Mouse (Mus musculus) liver, embryonic 15.5 days (tissue): Measurements from ENCODE around the gene Myo1d. TPM values are rescaled to one million over a fixed set of nuclear protein-coding genes. Genes with fewer than 3 reads are reported as not detected.

Source experiments
- ATAC-seq: fragments of 200-750 bp; cut with Nextera tagmentation; 2 replicates; pipeline ENCODE4 v1.8.0; 2017; ENCODE audit warnings: moderate number of reproducible peaks, mild to moderate bottlenecking, moderate library complexity; ENCODE audit not compliant: insufficient read depth
- H3K27ac ChIP-seq: fragments of 300-500 bp; sonication (generic); replicated peaks from 2 replicates; pipeline ENCODE4 v1.5.1; 2015; ENCODE audit warnings: mild to moderate bottlenecking, inconsistent platforms
- H3K27me3 ChIP-seq: fragments of 300-500 bp; sonication (generic); 2 replicates; pipeline ENCODE4 v1.6.1; 2015; ENCODE audit warnings: mild to moderate bottlenecking, inconsistent platforms
- H3K36me3 ChIP-seq: fragments of 300-500 bp; sonication (generic); replicated peaks from 2 replicates; pipeline ENCODE4 v1.6.1; 2015; ENCODE audit warnings: moderate library complexity, mild to moderate bottlenecking, inconsistent platforms
- H3K4me1 ChIP-seq: fragments of 300-500 bp; sonication (generic); replicated peaks from 2 replicates; pipeline ENCODE4 v1.6.1; 2015; ENCODE audit warnings: inconsistent platforms
- H3K4me2 ChIP-seq: fragments of 300-500 bp; sonication (generic); 2 replicates; pipeline ENCODE4 v1.6.1; 2015; ENCODE audit warnings: moderate library complexity, mild to moderate bottlenecking, inconsistent platforms
- H3K4me3 ChIP-seq: fragments of 300-500 bp; sonication (generic); replicated peaks from 2 replicates; pipeline ENCODE4 v1.5.1; 2015; ENCODE audit warnings: mild to moderate bottlenecking, inconsistent platforms
- H3K9ac ChIP-seq: fragments of 300-500 bp; sonication (generic); 2 replicates; pipeline ENCODE4 v1.6.1; 2015; ENCODE audit warnings: moderate library complexity, mild to moderate bottlenecking, inconsistent platforms
- H3K9me3 ChIP-seq: fragments of 300-500 bp; sonication (generic); replicated peaks from 2 replicates; pipeline ENCODE4 v1.6.1; 2016; ENCODE audit warnings: inconsistent platforms
- WGBS: fragments of 180-500 bp; shearing (Covaris S2); methylation state at CpG from one replicate; pipeline ENCODE4 v1.1.7; 2015; ENCODE audit warnings: mixed read lengths; ENCODE audit not compliant: insufficient replicate concordance; 5-methylcytosine and 5-hydroxymethylcytosine counted together
- polyA plus RNA-seq: library from polyadenylated mRNA; unstranded; fragments of >200 nt; fragmentation: Nextera tagmentation; extraction: Ambion mirVana; gene quantifications from 2 replicates; pipeline ENCODE4 v1.2.1, GENCODE M21; 2015

Myo1d gene
- polyA plus RNA-seq, 1 experiment from 2014 or later: 8.6 TPM

DNA sequence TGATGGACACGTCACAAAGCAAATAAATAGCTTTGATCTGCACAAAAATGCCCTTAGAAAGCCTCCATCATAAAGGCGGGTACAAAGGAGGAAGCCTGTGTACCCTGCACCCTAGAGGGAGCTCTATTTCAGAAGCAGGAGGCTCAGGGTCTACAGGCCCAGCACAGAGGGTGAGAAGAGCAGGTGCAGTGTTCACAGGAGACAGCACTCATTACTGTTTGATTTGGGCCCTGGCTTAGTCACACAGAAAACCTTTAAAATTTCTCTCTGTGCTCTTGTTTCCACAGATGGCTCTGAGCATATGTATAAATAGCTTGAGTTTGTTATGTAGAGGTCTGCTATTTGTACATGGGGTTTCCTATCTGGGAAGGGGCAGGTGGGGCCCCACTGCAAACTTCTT, 233.6 kb downstream of the Myo1d start:
- no peaks in the 10 kb centered on the region for H3K36me3 ChIP-seq
- no peaks in the 10 kb centered on the region for H3K4me1 ChIP-seq
- no peak overlapping the region for H3K27ac ChIP-seq
- H3K9me3 ChIP-seq: no peaks in the 10 kb centered on the region
- H3K4me3 ChIP-seq: no peak overlapping the region
- H3K4me2 ChIP-seq: no peak overlapping the region
- ATAC-seq: no peak
- no peaks in the 10 kb centered on the region; the same call in 1 of the 2 replicates for H3K27me3 ChIP-seq
- H3K9ac ChIP-seq: no peak overlapping the region
- WGBS: 54% methylated on average over 2 of the region's 2 CpGs

DNA sequence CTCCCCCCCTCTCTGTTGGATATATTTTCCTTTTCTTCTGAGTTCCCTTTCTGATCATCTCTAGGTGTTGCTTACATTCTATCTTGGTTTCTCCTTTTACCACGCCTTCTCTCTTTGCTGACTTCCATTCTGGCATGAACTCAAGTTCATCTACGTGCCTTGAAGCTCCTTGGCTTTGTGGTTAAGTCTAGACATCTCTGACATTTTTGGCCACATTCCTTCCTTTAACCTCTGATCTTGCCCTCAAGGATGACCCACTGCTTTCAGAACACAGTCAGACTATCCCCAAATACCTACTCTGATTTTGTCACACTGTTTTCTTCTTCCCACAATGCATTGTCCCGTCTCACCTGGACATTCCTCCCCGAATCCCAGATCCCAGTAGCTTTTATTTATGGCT, 240.8 kb downstream of the Myo1d start:
- 46% methylated on average over 4 of the region's 4 CpGs for WGBS
- H3K4me2 ChIP-seq: no peak overlapping the region
- H3K9me3 ChIP-seq: no peaks in the 10 kb centered on the region

DNA sequence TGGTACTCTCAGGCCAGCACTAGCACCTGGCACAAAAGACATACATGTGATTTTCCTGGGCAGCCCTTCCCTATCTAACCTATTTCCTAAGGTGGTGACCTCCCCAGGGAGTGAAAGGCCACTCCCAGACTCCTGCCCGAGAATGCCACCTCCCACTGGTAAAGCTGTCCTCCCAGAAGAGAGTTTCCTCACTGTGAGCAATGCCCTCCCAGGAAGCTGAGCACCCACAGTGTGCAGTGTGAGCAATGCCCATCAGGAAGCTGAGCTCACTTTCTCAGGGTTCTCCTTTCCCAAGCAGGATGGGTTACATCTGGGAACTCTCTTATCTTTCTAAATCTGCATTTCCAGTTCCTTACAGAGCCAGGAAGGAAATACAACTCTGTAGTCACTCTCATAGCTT, 246.9 kb downstream of the Myo1d start:
- Histone ChIP-seq H3K9ac (no peak overlapping the region), H3K4me2 (no peak overlapping the region)

More for the DNA sequence above, 240.8 kb downstream of the Myo1d start:
- H3K9ac ChIP-seq: no peak overlapping the region
- no peaks in the 10 kb centered on the region for H3K36me3 ChIP-seq
- ATAC-seq: no peak
- no peaks in the 10 kb centered on the region for H3K27me3 ChIP-seq
- no peak overlapping the region for H3K27ac ChIP-seq
- no peak overlapping the region for H3K4me3 ChIP-seq
- no peaks in the 10 kb centered on the region for H3K4me1 ChIP-seq

DNA sequence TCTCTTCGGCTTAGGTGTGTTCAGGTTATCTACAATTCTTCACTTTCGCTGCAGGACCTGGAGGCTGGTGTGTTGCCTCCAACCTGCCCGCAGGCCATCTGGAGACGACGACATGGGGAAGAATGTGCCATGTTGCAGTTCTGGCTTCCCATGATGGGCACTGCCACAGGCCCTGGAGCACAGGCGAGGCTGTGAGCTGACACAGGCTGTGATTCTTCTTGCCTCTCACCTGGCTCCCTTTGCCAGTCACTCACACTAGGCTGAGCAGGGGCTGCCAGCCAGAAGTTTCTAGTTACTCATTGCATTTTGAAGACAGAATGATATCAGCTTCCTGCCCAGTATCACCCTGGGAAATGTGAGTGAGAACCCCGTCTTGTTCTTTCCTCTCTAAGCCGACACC, 250.7 kb downstream of the Myo1d start:
- no peak overlapping the region for H3K27ac ChIP-seq
- 64% methylated on average over 8 of the region's 8 CpGs for WGBS
- no peaks in the 10 kb centered on the region for H3K36me3 ChIP-seq

More for the DNA sequence above, 246.9 kb downstream of the Myo1d start:
- H3K27me3 ChIP-seq: no peaks in the 10 kb centered on the region
- no peaks in the 10 kb centered on the region for H3K36me3 ChIP-seq
- H3K4me3 ChIP-seq: no peak overlapping the region
- no peaks in the 10 kb centered on the region for H3K4me1 ChIP-seq
- WGBS: 31% methylated on average over 1 of the region's 1 CpGs
- H3K27ac ChIP-seq: no peak overlapping the region
- H3K9me3 ChIP-seq: no peaks in the 10 kb centered on the region
- no peak for ATAC-seq

GRCm38 (mm10) chr11:80527697-80528096, 252.1 kb downstream of the Myo1d start:
- H3K4me1 ChIP-seq: peaks cover 8% of the 10 kb centered on the region
- H3K27ac ChIP-seq: no peak overlapping the region
- H3K27me3 ChIP-seq: no peaks in the 10 kb centered on the region
- no peaks in the 10 kb centered on the region for H3K36me3 ChIP-seq
- H3K4me3 ChIP-seq: no peak overlapping the region
- ATAC-seq: no peak
- H3K9ac ChIP-seq: no peak overlapping the region
- H3K4me2 ChIP-seq: no peak overlapping the region
- no peaks in the 10 kb centered on the region for H3K9me3 ChIP-seq

More for the DNA sequence above, 250.7 kb downstream of the Myo1d start:
- H3K9me3 ChIP-seq: no peaks in the 10 kb centered on the region
- H3K9ac ChIP-seq: no peak overlapping the region
- no peaks in the 10 kb centered on the region for H3K27me3 ChIP-seq
- no peaks in the 10 kb centered on the region; the same call in 1 of the 2 replicates for H3K4me1 ChIP-seq
- ATAC-seq: no peak
- no peak overlapping the region for H3K4me2 ChIP-seq
- no peak overlapping the region for H3K4me3 ChIP-seq

- no peaks in the 10 kb centered on the region for H3K27me3 ChIP-seq
- H3K4me2 ChIP-seq: no peak overlapping the region
- no peaks in the 10 kb centered on the region for H3K36me3 ChIP-seq
- no peak for ATAC-seq
- H3K4me1 ChIP-seq: peaks cover 9% of the 10 kb centered on the region
- H3K4me3 ChIP-seq: no peak overlapping the region
- no peaks in the 10 kb centered on the region for H3K9me3 ChIP-seq
- no peak overlapping the region for H3K9ac ChIP-seq
- 44% methylated on average over 5 of the region's 5 CpGs for WGBS
- no peak overlapping the region for H3K27ac ChIP-seq
Measured at GRCm38 (mm10) chr11:80524213-80524612, 255.6 kb downstream of the Myo1d start.

DNA sequence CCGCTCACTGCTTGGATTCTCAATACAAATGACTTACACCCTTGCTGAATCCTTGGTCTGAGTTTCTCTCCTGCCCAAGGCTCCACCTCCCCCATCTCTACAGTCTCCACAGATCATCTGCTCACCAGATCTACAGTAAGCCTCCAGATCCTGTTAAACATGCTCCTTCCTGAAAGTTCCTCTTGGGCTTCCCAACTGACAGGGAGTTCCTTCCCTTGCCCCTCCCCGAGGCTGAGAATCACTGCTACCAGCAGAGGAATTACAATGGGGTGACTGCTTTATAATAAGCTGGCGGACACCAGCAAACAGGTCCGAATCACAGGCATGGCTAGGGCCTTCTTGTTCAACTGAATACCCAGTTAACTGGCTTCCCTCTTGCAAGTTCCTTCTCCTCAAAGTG, 256.4 kb downstream of the Myo1d start:
- no peak overlapping the region for H3K9ac ChIP-seq
- WGBS: 45% methylated on average over 4 of the region's 4 CpGs
- no peaks in the 10 kb centered on the region for H3K36me3 ChIP-seq
- H3K4me2 ChIP-seq: no peak overlapping the region
- no peak overlapping the region for H3K4me3 ChIP-seq
- H3K27ac ChIP-seq: peak overlapping the region; percentile 25; the same call in 1 of the 2 replicates
- no peak for ATAC-seq
- H3K27me3 ChIP-seq: no peaks in the 10 kb centered on the region
- H3K4me1 ChIP-seq: peaks cover 9% of the 10 kb centered on the region
- no peaks in the 10 kb centered on the region for H3K9me3 ChIP-seq

GRCm38 (mm10) chr11:80522852-80523251, 257.0 kb downstream of the Myo1d start:
- no peaks in the 10 kb centered on the region for H3K27me3 ChIP-seq
- H3K9ac ChIP-seq: no peak overlapping the region
- H3K27ac ChIP-seq: peak overlapping the region; percentile 25; the same call in 1 of the 2 replicates
- WGBS: 13% methylated on average over 2 of the region's 2 CpGs
- peaks cover 9% of the 10 kb centered on the region for H3K4me1 ChIP-seq
- no peaks in the 10 kb centered on the region for H3K36me3 ChIP-seq
- ATAC-seq: 0 out of 2 replicates have a peak, but pooled peaks have one; percentile 28
- H3K4me3 ChIP-seq: no peak overlapping the region
- H3K9me3 ChIP-seq: no peaks in the 10 kb centered on the region
- H3K4me2 ChIP-seq: no peak overlapping the region

GRCm38 (mm10) chr11:80521148-80521547, 258.7 kb downstream of the Myo1d start:
- no peak overlapping the region for H3K4me3 ChIP-seq
- no peaks in the 10 kb centered on the region for H3K36me3 ChIP-seq
- no peaks in the 10 kb centered on the region for H3K27me3 ChIP-seq
- no peak for ATAC-seq
- no peaks in the 10 kb centered on the region for H3K9me3 ChIP-seq
- H3K4me1 ChIP-seq: peaks cover 9% of the 10 kb centered on the region
- no peak overlapping the region for H3K4me2 ChIP-seq
- 60% methylated on average over 2 of the region's 2 CpGs for WGBS
- H3K27ac ChIP-seq: no peak overlapping the region
- H3K9ac ChIP-seq: no peak overlapping the region

DNA sequence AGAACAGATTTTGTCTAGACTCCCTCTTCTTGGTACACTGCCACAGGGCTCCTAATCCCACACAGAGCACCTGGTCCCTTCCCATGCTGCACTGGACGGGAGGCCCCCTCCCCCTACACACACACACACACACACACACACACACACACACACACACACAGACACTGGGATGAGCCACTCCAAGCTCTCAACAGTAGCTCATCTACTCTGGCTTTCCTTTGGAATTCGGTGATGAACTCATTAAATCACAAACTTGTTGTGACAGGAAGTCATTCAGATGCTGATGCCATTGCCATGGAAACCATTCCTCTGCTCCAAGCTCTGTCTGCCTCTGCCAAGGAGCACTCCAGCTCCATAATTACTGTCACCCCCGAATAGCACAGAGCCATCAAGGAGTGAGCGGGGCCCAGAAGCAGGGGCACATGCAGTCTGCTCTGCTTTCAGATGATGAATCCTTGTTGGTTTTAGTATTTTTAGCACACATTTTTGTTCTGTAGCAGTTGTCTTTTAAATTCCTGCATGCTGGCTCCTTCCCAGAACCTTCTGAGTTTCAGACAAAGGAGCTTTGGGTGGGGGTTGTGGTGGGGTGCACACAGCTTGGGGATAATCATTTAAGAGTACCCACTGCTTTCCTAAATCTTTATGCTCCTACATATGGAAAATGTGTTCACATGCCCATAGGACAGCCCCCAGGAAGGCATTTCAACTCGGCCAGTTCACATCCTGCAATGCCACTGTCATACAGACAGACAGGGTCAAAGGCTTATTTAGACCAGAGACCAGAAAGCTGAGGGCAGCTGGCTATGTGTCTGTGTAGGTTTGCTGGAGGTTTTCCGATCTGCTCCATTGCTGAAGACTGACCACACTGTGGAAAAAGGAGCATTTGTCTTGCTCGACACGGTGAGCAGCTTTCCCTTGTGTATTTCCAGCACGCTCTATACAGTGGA, 261.1 kb downstream of the Myo1d start:
- Histone ChIP-seq H3K4me1 (peaks cover 9% of the 10 kb centered on the region; the same call in 1 of the 2 replicates), H3K27me3 (no peaks in the 10 kb centered on the region), H3K27ac (no peak overlapping the region), H3K4me3 (no peak overlapping the region), H3K36me3 (no peaks in the 10 kb centered on the region), H3K9me3 (no peaks in the 10 kb centered on the region), H3K9ac (no peak overlapping the region), H3K4me2 (no peak overlapping the region)
- WGBS: 48% methylated on average over 9 of the region's 9 CpGs
- ATAC-seq: no peak

DNA sequence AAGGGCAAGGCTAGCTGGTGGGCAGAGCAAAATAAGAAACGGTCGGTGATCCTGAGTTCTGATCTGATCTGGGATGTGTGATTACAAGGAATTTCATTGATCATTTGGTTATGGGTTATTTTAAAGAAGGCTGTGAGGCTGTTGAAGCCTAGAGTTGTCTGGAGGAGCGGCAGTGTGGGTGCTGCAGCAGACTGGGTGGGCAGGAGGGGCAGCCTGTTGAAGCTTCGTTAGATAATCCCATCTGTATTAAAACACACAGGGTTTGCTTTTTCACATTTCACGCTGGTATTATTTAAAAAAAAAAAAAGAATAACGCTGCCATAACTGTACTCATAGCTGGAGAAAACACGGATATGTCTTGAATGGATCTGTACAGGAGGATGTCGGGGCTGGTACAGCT, 263.9 kb downstream of the Myo1d start:
- H3K36me3 ChIP-seq: no peaks in the 10 kb centered on the region
- no peaks in the 10 kb centered on the region for H3K9me3 ChIP-seq
- no peaks in the 10 kb centered on the region for H3K27me3 ChIP-seq
- H3K9ac ChIP-seq: no peak overlapping the region
- H3K27ac ChIP-seq: no peak overlapping the region
- no peak overlapping the region for H3K4me2 ChIP-seq
- H3K4me3 ChIP-seq: no peak overlapping the region
- WGBS: 65% methylated on average over 8 of the region's 8 CpGs
- no peaks in the 10 kb centered on the region for H3K4me1 ChIP-seq
- no peak for ATAC-seq
